Mouse (Mus musculus): ENCODE results near the gene Zcchc14.
A peak's percentile ranks its signal among the peaks of the same experiment; 100 is the strongest.

DNA sequence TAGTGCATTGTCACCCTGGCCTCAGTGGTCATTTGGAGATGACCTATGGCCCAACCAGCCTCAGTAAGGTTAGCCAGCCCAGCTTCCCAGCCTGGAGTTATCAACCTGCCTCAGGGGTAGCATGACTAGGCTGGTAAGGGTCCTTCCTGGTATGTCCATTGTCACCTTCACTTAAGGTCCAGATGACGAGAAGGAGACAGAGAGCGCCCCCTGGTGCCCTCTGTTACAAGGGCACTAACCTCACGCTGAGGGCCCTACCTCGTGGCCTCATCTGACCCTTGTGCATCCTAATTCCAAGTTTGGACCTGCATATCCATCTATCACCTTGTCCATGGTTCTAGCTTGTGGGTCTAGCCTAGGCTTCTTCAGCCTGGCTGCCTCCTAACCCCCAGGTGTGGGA is 32.7 kb upstream of the Zcchc14 start:
- TF ChIP-seq POLR2A (IDR thresholded peaks at IDR 0.05; ENCODE audit: low read depth, low read length), result no peak
- TF ChIP-seq CTCF (IDR thresholded peaks at IDR 0.05; ENCODE audit: borderline replicate concordance, insufficient read depth, low read length), result peak; percentile 58; the same call in 1 of the 2 replicates
